25 mouse cellular contexts compared by ENCODE assay signal in genomic region chr2:122625930-122626329, GRCm38 (mm10). TPM values are rescaled to one million over a fixed set of nuclear protein-coding genes. Genes with fewer than 3 reads are reported as not detected.
"Had no signal": no experiment of that assay in that cellular context is flagged by ENCODE, and none has a peak within 500 bp of the region (broad histone marks: within the 10 kb centered on the region; RNA-seq: fewer than 3 reads in every experiment).

No protein-coding gene starts in this region.

- H3K4me3 ChIP-seq: limb, embryonic 10.5 days; limb, embryonic 13.5 days; liver, embryonic 12.5 days; liver, embryonic 15.5 days; lung, embryonic 15.5 days; stomach, embryonic 15.5 days had no signal

- DNase-seq: kidney, adult 18-20 months; kidney, adult 9 months; kidney, postnatal 14 days; kidney, postnatal 4 days; liver; lung, adult 18-20 months; lung, postnatal 14 days; lung, postnatal 4 days; midbrain, embryonic 14.5 days; right cerebral cortex, adult 18-20 months; right cerebral cortex, postnatal 14 days; right cerebral cortex, postnatal 4 days; thymus, adult 2 months; thymus, postnatal 14 days; thymus, postnatal 4 days had no signal

- H3K27ac ChIP-seq: limb, embryonic 10.5 days; limb, embryonic 13.5 days; liver, embryonic 12.5 days; liver, embryonic 15.5 days; lung, embryonic 15.5 days; stomach, embryonic 15.5 days had no signal

- ATAC-seq: intestine, embryonic 16.5 days; liver, embryonic 12.5 days had no signal

RNA-seq across cellular contexts. Expression of gene AA467197, which starts 10.9 kb away (rescaled TPM):
- total RNA-seq: left cerebral cortex, adult 18-20 months; left cerebral cortex, postnatal 25 days; midbrain, postnatal 0 days had no signal
